Mouse (Mus musculus) layer of hippocampus, adult 8-10 months (tissue): Measurements from ENCODE around the gene Hsf5. TPM values are rescaled to one million over a fixed set of nuclear protein-coding genes. Genes with fewer than 3 reads are reported as not detected.

Experiments
- DNase-seq, 2 experiments: peaks; one replicate each; pipeline ENCODE4 v3.0.0; 2022; ENCODE audit warnings: low spot score in 2 of 2
- total RNA-seq, 4 experiments: library from RNA; stranded (reverse); gene quantifications; 2 replicates each; pipeline ENCODE4 v1.2.4; 2022

Gene Hsf5
- under 1 TPM; 0.45 to 0.77 (median 0.57) TPM for total RNA-seq

DNA sequence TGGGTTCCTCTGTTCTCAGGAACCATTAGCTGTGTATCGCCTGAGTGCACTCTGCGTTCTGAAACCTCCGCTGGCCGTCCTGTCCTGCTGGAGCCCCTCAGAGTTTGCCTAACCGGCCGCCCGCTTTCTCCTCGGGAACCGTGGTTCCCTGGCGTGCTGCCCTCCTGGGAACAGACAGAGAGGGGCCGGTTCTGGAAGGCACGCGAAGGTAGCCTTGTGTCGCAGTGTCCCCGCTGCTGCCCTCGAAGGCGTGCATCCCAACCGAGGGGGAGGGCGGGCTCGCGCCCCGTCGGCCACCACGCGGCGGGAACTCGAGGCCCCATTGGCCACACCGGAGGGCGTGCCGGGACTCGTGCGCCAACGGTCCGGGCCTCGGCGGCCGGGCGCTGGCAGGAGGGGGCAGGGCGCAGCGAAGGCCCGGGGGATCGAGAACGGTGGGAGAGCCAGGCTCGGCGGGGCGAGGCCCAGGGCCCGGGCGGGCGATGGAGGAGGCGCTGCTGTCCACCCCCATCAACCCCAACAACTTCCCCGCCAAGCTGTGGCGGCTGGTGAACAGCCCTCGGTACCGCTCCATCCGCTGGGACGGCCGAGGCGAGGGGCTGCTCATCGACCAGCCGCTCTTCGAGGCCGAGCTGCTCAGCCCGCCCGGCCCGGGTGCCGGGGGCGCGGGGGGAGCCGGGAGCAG lies at the start of gene Hsf5:
Hsf5 (plus strand) TSS at position 375 of the 685 bp plus-strand sequence.
- DNase-seq, result no peak

DNA sequence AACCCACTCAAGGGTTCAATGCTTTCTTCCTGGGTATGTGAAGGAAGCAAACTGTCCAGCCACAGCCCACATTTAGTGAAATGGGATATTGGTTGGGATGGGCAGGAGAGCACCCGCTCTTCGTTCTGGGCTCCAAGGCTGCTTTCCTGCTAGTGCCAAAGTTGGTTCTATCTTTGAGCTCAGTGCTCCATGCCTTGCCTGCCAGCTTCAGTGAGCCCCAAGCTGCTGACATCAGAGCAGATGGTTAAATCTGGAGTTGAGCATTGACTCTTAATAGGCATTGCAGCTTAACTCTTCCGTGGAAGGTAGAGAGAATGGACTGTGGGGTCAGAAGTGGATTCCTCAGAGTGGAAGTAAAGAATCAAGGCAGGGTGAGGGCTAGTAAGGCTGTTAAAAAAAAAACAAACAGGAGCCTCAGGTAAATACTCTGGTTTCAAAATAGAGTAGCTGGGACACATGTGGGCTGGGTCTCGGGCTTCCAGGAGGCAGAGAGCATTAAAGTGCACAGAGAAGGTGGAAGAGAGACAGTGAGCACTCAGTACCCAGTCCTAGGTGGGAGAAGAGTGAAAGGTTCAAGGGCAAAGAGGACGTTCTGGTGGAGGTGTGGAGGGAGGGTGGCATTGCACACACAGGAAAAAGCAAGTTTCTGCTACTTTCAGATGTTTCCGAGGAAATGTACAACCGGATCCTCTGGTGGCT lies 48.6 kb upstream of the Hsf5 start, which contains the start of gene Sept4:
Sept4 (plus strand) TSS at position 649 of the 699 bp plus-strand sequence.
- no peak for DNase-seq

DNA sequence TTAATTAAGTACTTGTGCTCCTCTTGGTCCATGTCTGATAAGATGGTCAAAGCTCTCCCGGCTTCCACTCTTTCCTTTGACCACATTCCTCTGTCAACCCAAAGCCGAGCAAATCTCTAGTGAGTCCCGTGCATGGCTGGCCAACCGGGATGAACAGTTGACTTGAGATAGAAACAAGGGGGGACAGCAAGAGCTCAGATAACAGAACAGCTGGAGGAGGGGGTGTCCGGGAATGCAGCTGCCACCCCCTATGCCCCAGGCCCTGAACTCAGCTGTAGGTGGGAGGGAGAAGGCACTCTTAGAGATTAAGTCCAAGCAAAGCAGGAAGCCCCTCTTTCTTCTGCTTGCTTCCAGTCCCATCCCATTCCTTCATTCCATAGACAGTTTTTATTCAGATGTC lies 46.2 kb upstream of the Hsf5 start:
- DNase-seq, result no peak

DNA sequence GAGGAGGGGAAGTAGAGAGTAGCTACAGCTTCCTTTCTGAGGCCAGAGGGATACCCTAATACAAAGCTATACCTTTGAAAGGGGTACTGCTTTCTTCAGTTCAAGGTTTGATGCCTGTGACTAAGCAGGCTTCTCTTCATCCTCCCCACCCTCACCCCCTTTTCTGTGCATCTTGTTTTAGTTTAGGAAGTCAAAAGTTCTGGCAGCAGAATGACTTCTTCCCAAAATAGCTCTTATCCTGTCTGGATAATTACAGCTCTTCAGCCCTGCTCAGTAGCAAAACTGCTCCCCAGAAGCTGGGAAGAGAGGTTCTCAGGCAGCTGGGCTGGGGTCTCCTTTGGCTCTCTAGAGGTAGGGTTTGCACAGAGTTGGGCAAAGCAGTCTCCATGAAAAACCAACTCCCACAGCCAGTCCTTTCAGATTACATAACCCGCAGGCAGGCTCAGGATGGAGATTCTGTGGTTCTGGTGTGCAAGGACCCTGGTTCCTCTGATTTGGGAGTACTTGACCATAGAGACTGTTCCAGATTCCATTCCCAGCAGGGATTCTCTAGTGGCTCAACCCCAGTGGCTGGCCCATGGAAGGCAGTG lies 45.5 kb upstream of the Hsf5 start:
- DNase-seq, result no peak

- DNase-seq, result no peak
These were observed 43.2 kb upstream of the Hsf5 start for GRCm38 (mm10) chr11:87573751-87574150.

DNA sequence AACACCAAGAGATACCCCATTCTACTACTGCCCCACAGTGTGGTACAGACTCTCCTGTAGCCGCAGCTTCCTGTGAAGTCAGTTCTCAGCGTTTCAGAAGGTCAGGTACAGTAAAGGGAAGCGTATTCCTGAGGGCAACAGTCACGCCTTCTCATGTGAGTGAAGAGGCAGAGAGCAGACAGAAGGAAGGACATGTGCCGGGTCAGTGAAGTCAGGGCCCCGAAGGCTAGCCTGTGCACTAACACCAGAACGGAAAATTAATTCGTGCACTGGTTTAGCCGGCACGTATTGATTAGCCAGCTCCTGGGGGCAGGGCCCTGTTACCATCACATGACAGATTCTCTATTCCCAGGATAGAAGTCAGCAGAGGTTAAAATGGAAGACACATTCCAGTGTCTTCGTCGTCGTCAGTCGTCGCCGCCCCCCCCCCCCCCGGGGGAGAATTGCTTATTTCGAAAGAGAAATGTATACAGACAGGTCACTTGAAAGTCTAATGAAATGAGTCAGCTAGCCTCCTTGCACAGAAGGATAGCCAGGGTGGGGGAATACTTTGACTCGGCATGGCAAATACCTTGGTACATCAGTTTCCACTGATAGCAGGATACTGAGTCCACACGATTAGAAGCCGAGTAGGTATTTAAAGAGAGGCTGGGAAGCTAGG lies 42.3 kb upstream of the Hsf5 start:
- no peak for DNase-seq

GRCm38 (mm10) chr11:87577601-87578248 lies 39.2 kb upstream of the Hsf5 start:
- DNase-seq, result peak in 1 of 2 experiments; percentile 14

DNA sequence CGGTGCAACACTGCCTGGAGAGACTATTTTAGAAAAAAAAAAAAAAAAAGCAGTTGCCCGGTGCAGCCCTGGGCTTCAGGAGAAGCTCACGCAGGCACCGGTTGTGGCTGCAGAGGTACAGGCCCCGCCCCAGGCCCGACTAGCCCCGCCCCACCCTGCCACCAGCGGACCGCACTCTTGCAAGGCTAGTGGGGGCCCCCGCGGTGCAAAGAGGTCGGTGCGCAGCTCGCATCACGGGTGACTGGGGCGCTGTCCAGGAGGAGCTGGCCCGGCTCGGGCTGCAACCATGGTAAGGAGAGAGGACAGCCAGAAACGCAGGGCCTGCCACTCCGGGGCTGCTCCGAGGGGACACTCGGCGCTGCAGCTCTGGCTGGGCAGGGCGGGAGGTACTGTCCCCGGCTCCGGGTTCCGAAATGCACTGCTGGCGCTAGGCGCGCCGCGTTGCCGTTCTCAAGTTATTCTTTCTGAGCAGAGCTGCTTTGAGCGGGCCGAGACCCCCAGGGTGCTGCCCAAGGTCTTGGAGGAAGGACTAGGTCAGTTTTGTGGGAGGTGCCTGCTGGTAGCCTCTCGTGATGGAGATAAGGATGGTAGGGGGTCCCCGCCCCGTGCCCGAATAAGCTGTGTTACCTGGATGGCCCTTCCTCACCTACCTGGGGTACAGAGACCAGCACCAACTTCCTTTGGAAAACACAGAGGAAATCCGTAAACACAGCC lies 38.6 kb upstream of the Hsf5 start:
- peak; percentile 25 to 68 for DNase-seq

GRCm38 (mm10) chr11:87578963-87579601 lies 37.9 kb upstream of the Hsf5 start:
- DNase-seq, result peak in 1 of 2 experiments; percentile 58

GRCm38 (mm10) chr11:87579713-87580112 lies 37.3 kb upstream of the Hsf5 start:
- DNase-seq, result no peak

DNA sequence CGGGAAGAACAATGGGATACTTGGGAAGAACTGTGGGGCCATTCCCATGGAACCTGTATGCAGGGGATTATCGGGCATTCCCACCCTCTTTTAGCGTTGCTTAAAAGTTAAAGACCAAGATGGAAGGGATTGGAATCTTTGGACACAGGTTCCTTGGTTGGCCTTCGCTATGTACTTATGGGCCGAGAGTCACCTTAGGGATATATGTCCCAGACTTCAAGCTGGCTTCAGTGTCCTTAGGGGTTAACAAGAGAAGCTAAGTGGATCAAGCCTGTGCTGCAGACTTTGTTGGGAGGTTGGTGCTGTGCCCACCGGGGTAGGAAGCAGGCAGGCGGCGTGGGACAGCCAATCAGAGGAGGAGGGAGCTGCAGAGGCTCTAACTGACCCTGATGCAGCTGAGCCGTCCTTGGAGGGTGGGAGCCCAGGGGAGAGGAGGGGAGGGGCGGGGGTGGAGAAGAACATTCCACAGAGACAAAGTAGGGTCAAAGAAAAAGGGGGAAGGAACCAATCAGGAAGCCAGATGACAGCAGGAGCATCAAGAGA lies 36.4 kb upstream of the Hsf5 start:
- no peak for DNase-seq

DNA sequence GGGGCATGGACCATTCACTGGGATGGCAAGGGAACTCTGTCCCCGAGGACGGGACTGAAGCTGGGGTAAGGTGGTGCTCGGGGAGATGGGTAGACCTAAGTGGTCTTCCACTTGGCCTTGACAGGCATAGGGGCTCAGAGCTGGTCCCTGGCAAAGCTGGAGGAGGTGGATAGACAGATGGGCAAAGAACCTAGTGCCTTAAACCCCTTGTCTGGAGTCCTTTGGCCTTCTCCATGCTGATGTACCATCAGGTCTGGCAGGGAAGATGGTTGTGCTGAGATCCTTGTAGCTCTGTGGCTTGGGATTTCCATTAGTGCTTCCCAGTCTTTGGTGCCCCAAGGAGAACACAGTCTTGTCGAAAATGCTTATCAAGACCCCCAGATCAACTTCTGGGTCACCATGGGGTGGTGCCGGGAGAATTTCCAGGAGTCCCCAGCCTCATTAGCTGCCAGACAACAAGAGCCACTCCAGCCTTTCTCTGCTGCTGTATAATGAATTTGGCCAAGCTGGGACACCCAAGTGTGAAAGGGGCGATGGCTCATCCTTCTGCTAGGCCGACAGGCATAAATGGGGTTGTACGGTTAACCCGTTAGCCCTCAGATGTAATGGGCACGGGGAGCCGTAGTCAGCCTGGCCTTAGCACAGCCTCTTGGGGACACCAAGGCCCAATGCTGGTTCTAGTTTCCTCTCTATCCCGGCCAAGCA lies 35.7 kb upstream of the Hsf5 start:
- no peak for DNase-seq

DNA sequence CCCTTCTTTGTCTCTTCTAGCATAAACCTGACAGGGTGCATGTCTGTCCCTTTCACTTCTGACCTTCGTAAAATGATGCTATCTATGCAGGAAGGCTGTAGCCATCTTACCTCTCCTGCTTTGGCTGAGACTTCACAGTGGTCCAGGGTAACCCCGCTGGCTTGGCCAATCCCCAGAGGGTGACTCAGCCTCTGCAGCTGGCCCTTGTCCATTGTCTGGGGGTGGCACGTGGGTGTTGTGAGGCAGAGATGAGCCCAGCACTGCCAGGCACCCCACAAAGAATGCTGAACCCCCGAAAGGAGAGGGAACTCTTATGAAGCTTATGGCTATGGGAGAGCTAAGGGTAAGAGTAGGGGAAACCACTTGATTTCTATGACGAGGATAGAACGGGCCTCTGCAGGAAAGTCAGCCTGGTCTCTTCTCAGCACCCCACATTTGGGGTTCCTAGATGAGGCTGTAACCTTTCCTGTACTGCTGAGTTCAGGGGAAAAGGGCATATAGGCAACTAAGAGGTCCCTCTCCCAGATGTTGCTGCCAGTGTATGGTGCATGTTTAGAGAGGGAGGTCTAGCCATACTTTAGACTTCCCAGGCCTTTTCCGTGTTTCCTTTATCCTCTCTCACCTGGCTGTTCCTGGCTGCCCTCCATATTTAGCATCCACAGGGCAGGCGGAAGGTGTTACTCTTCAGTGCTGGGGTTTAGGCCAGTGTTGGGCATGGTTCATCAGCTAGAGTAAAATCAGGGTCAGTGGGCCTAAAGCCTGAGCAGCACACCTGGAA lies 34.8 kb upstream of the Hsf5 start:
- peak; percentile 78 to 82 for DNase-seq

DNA sequence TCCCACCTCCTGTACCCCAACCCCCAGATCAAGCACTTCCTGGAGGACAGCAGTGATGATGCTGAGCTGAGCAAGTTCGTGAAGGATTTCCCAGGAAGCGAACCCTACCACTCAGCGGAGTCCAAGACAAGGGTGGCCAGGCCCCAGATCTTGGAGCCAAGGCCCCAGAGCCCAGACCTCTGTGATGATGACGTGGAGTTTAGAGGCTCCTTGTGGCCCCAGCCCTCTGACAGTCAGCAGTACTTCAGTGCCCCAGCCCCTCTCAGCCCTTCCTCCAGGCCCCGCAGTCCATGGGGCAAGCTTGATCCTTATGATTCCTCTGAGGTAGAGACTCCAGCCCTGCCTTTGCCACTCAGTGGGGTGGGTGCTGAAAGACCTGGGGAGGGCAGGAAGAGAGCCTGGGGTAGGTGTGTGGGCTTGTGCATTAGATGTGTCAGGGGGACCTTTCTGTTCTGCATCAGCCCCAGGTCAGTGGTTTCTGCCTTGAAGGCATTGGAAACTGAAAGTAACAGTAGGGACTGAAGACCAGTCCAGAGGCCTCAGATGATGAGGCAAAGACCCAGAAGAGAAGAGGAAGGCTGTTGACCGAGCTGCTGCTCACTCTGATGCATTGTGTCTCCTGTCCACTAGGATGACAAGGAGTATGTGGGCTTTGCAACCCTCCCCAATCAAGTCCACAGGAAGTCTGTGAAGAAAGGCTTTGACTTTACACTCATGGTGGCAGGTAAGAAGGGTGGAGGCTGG lies 33.5 kb upstream of the Hsf5 start:
- peak in 1 of 2 experiments; percentile 3 for DNase-seq

- DNase-seq, result no peak
These were observed 32.1 kb upstream of the Hsf5 start for GRCm38 (mm10) chr11:87584711-87585505.

DNA sequence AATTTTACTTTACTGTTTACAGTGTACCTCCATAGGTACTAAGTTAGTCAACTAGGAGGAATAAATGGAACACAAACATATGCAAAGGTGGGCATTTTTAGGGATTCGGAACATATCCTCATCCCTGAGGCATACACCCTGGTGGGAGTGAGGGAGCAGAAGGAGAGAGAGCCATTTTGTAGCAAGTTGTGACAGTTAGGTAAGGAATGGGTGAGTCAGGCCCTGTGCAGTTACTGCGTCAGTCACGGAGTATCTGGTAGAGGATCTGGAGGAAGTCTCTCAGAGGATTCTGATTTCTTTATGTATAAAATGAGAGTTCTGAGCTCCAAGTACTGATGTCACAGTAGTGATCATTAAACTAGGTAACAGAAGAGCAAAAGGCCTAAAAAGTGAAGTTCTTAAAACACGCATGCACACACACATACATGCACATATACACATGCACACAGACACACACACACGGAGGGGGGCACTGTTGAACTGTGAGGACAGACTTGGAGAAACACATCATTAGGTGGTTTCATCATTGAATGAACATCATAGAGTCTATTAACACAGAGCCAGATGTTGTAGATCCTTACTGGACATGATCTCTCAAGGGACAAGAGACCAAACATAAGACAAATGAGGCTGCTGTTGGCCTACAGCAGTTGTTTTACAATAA lies 29.6 kb upstream of the Hsf5 start:
- no peak for DNase-seq
